Mouse (Mus musculus) midbrain, embryonic 14.5 days (tissue): ENCODE data around the gene Tmtc4. TPM values are rescaled to one million over a fixed set of nuclear protein-coding genes. Genes with fewer than 3 reads are reported as not detected.

Experiments
- ATAC-seq: fragments of 200-750 bp; cut with Nextera tagmentation; 2 replicates; pipeline ENCODE4 v1.8.0; 2017; ENCODE audit warnings: moderate number of reproducible peaks, moderate library complexity; ENCODE audit not compliant: low FRiP score, low TSS enrichment
- DNase-seq: peaks from one replicate; pipeline ENCODE4 v3.0.0-alpha.2; 2015
- H3K27ac ChIP-seq: fragments of 300-500 bp; sonication (generic); replicated peaks from 2 replicates; pipeline ENCODE4 v1.5.1; 2014; ENCODE audit warnings: mild to moderate bottlenecking, low read depth, low read length, moderate library complexity
- H3K27me3 ChIP-seq: fragments of 300-500 bp; sonication (generic); 2 replicates; pipeline ENCODE4 v1.6.1; 2014; ENCODE audit warnings: low read length, control low read depth, mixed read lengths; ENCODE audit not compliant: control insufficient read depth, insufficient read depth
- H3K36me3 ChIP-seq: fragments of 300-500 bp; sonication (generic); 2 replicates; pipeline ENCODE4 v1.6.1; 2014; ENCODE audit warnings: low read length, control low read depth; ENCODE audit not compliant: control insufficient read depth, insufficient read depth
- H3K4me1 ChIP-seq: fragments of 300-500 bp; sonication (generic); 2 replicates; pipeline ENCODE4 v1.6.1; 2014; ENCODE audit warnings: mild to moderate bottlenecking, antibody characterized with exemption, low read length, control low read depth; ENCODE audit not compliant: control insufficient read depth, insufficient read depth
- H3K4me2 ChIP-seq: fragments of 300-500 bp; sonication (generic); 2 replicates; pipeline ENCODE4 v1.6.1; 2014; ENCODE audit warnings: mild to moderate bottlenecking, low read length, moderate library complexity
- H3K4me3 ChIP-seq: fragments of 300-500 bp; sonication (generic); replicated peaks from 2 replicates; pipeline ENCODE4 v1.5.1; 2014; ENCODE audit warnings: low read depth, low read length
- H3K9ac ChIP-seq: fragments of 300-500 bp; sonication (generic); replicated peaks from 2 replicates; pipeline ENCODE4 v1.6.1; 2014; ENCODE audit warnings: mild to moderate bottlenecking, low read length, moderate library complexity
- H3K9me3 ChIP-seq: fragments of 300-500 bp; sonication (generic); 2 replicates; pipeline ENCODE4 v1.6.1; 2016; ENCODE audit warnings: low read length, control low read depth, mixed read lengths; ENCODE audit not compliant: control insufficient read depth
- WGBS: fragments of 180-500 bp; shearing (Covaris S2); extraction: QIAGEN DNeasy Blood & Tissue Kit; methylation state at CpG from one replicate; pipeline ENCODE4 v1.1.7; 2014; 5-methylcytosine and 5-hydroxymethylcytosine counted together
- polyA plus RNA-seq: library from polyadenylated mRNA; unstranded; fragments of >200 nt; fragmentation: Nextera tagmentation; extraction: Ambion mirVana; gene quantifications from 2 replicates; pipeline ENCODE4 v1.2.1, GENCODE M21; 2014

Gene Tmtc4
- polyA plus RNA-seq, 1 experiment from 2014 or later: 61.8 TPM

DNA sequence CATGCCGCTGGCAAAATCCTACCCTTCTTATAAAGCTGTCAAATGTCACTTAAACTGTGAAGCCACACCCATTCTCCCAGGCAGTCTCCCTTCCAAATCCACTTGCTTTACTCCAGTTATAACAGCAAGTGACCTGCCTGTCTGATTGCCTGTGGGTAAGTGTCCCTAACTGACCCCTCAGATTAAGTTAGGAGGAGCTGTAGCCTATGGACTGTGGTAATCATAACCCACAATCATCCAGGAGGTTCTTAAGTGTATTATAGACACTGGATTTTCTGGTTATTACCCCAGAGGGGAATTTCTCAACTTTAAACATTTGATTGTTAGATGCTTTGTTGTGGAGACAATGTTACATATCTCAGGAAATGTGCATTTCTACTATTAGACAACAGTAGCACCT, 31.3 kb downstream of the Tmtc4 start:
- Histone ChIP-seq H3K4me3 (no peak overlapping the region), H3K27ac (no peak overlapping the region), H3K27me3 (no peaks in the 10 kb centered on the region), H3K36me3 (peaks cover 13% of the 10 kb centered on the region; the same call in 1 of the 2 replicates), H3K9me3 (no peaks in the 10 kb centered on the region), H3K4me2 (no peak overlapping the region), H3K4me1 (no peaks in the 10 kb centered on the region), H3K9ac (no peak overlapping the region)
- ATAC-seq (no peak), DNase-seq (no peak)
- WGBS: 67% methylated on average over 1 of the region's 1 CpGs

DNA sequence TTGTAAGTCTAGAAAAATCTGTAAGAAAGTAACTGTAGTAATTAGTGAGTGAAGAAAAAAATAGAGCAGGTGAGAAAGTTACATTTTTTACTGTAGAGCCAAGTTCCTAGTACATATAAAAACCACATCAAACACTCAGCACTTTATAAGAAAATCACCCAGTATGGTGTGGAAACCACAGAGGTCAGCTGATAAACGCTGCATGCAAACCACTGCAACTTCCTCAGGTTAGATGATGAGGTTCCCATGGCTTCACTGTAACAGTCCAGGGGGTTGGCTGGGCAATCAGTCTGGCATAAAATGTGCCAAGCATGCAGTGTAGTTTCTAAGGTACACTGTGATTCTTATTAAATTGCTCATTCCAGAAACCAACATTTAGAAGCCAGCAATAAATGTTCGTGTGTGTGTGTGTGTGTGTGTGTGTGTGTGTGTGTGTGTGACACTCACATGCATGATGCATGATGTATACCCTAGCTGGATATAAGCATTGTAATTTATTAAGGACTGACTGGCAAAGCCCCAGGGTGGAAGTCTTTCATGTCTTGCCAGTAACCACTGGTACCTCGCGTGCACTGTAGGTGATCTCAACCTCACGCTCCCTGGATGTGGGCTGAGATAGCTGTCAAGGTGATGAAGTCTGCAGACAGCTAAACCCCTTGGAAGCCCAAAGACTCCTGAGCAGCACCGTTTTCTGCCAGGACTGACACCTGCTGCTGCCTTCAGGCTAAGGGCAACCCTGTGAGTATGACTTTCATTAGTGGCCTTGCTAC, 32.0 kb downstream of the Tmtc4 start:
- H3K4me3 ChIP-seq: no peak overlapping the region
- no peaks in the 10 kb centered on the region for H3K9me3 ChIP-seq
- 81% methylated on average over 6 of the region's 6 CpGs for WGBS
- no peaks in the 10 kb centered on the region for H3K27me3 ChIP-seq
- no peak for ATAC-seq
- no peak overlapping the region for H3K9ac ChIP-seq
- H3K4me2 ChIP-seq: no peak overlapping the region
- DNase-seq: no peak
- H3K36me3 ChIP-seq: peaks cover 17% of the 10 kb centered on the region; the same call in 1 of the 2 replicates
- no peaks in the 10 kb centered on the region for H3K4me1 ChIP-seq
- H3K27ac ChIP-seq: no peak overlapping the region

DNA sequence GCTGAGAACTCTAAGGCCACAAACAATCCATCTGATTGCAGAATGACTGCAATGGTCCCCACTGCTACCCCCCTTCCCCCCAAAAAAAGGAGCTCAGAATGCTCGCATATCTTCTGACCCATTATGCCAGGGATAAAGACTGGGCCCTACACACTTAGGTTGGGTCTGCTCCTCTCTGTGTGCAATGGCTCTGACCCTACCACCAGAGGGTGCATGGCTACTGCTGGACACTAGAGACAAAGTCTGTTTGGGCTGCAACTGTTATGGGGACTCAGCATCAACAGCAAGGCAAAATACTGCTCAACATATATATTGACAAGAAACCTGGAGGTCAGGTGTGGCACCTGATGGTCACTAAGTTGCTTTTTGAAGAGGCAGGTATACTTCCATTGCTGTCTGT, 32.9 kb downstream of the Tmtc4 start:
- Histone ChIP-seq H3K36me3 (peaks cover 19% of the 10 kb centered on the region; the same call in 1 of the 2 replicates), H3K9ac (no peak overlapping the region), H3K4me2 (no peak overlapping the region), H3K9me3 (no peaks in the 10 kb centered on the region), H3K4me3 (no peak overlapping the region), H3K27me3 (no peaks in the 10 kb centered on the region), H3K27ac (no peak overlapping the region), H3K4me1 (no peaks in the 10 kb centered on the region)
- ATAC-seq (no peak), DNase-seq (peak; percentile 7)
- 95% methylated on average over 1 of the region's 1 CpGs for WGBS

DNA sequence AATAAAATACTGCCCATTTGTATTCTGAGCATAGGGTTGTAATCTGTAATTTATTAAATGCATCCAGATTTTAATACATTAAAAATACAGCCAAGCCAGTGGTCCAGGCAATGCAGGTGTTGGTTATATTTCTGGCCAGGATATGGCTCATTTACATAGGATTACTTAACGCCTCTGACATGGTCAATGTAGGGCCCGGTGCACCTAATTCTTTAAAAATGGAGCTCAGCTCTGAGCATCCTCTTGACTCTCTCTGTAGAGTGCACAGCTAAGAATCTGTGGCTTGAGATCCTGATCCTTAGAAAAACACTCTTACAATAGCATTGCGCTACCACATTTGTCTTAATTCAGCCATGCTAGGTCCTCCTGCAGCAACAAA, 40.4 kb downstream of the Tmtc4 start:
- ATAC-seq (no peak), DNase-seq (no peak)
- Histone ChIP-seq H3K36me3 (peaks cover 37% of the 10 kb centered on the region), H3K9ac (no peak overlapping the region), H3K27me3 (no peaks in the 10 kb centered on the region), H3K9me3 (no peaks in the 10 kb centered on the region), H3K4me2 (no peak overlapping the region), H3K27ac (no peak overlapping the region), H3K4me1 (no peaks in the 10 kb centered on the region), H3K4me3 (no peak overlapping the region)
- WGBS: 78% methylated on average over 3 of the region's 3 CpGs

DNA sequence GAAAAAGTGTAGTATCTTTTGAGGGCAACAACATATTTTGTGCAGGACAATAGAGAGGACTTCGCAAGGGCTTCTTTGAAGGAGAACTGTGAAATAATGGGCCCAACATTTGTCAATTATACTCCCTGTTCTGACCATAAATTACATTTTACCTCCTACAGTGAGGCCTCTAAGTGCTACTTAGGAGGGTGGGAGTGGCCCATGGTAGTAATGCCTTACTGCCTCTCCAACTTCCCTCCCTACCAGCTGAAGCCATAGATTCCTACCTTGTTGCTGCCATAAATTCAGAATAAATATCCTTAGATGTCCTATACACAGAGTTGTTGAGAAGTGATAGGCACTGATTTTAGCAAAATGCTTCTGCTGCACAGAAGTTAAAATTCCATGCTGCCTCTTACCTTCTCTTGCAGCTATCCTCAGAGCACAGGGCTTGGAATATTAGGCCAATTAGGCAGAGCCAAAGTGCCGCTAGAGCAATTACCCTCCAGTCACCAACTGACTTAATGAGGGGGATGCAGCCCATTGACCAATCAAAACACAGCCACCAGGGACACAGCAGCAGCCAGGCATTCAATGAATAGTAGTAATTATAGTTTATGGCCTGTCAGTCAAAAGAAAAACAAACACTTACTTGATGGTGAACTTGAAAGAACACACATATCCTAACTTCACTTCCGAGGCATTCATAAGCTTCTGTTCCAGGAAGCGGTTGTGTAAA, 40.9 kb downstream of the Tmtc4 start:
- peaks cover 34% of the 10 kb centered on the region for H3K36me3 ChIP-seq
- no peaks in the 10 kb centered on the region for H3K27me3 ChIP-seq
- no peaks in the 10 kb centered on the region for H3K9me3 ChIP-seq
- H3K4me1 ChIP-seq: no peaks in the 10 kb centered on the region
- no peak overlapping the region for H3K27ac ChIP-seq
- ATAC-seq (no peak), DNase-seq (peak; percentile 30)
- 62% methylated on average over 4 of the region's 4 CpGs for WGBS
- H3K4me2 ChIP-seq: no peak overlapping the region
- H3K9ac ChIP-seq: no peak overlapping the region
- no peak overlapping the region for H3K4me3 ChIP-seq

DNA sequence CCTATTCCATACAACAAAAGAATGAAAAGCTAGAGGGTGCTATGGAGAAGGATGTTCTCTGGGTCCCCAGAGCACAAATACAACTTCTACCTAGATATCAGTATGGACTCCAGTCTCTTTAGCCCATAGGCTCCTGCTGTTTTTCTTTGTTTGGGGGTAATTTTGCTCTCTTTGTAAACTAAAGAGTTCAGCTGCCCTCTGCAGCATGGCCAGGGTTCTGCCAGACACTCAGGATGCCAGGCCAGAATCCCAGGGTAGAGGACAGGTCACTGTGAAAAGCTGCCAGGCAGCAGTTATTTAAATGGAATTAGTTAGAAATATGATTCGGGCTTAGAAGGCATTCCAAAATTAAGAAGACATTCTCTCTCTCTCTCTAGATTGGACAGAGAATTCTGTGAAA, 47.4 kb downstream of the Tmtc4 start:
- Histone ChIP-seq H3K9ac (no peak overlapping the region), H3K36me3 (peaks cover 35% of the 10 kb centered on the region), H3K4me1 (no peaks in the 10 kb centered on the region), H3K4me3 (no peak overlapping the region), H3K27ac (no peak overlapping the region), H3K9me3 (no peaks in the 10 kb centered on the region), H3K4me2 (no peak overlapping the region), H3K27me3 (no peaks in the 10 kb centered on the region)
- 85% methylated on average over 1 of the region's 1 CpGs for WGBS
- ATAC-seq (no peak), DNase-seq (no peak)

DNA sequence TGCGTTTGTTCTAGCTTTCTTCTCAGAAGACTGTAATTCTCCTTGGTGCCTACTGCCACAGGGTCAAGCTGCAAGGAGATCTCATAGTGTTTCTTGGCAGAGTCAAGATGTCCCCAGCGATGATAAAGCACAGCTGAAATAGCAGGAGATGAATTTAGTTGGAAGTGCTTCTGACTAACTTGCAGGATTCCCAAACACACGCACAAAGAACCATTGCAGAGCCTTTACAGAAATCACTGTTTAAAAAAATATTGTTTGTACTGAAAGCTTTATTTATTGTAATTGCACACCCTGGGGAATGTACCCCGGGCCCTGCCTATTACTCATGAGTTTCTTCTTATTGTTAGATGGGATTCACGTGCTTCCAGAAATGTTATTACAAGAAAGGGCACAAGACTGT, 63.8 kb downstream of the Tmtc4 start:
- WGBS: 88% methylated on average over 5 of the region's 5 CpGs
- no peak overlapping the region for H3K4me3 ChIP-seq
- H3K27ac ChIP-seq: no peak overlapping the region
- DNase-seq (no peak), ATAC-seq (no peak)
- no peak overlapping the region for H3K9ac ChIP-seq
- H3K36me3 ChIP-seq: peaks cover 8% of the 10 kb centered on the region
- no peak overlapping the region for H3K4me2 ChIP-seq
- no peaks in the 10 kb centered on the region for H3K4me1 ChIP-seq
- no peaks in the 10 kb centered on the region for H3K9me3 ChIP-seq
- H3K27me3 ChIP-seq: no peaks in the 10 kb centered on the region

DNA sequence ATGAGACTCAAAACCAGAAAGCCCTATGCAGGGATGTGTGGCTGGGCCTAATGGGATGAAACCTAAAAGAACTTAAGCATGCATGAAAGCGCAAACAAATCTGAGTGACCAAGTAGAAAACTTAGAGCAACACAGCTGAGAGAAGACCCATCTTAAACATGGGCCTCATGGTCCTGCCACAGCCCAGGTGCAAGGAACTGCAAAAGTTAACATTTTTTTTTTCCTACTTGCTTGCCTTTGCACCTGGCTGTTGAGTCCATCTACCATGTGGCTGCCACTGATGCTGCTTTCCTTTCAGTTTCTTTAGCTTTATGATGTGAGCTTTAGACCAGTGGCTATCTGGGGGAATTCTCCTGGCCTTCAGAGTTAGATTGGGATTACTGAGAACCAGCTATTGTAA, 66.2 kb downstream of the Tmtc4 start:
- 0 out of 2 replicates have a peak, but pooled peaks cover 7% of the 10 kb centered on the region for H3K4me1 ChIP-seq
- 95% methylated on average over 1 of the region's 1 CpGs for WGBS
- H3K4me2 ChIP-seq: no peak overlapping the region
- no peak overlapping the region for H3K4me3 ChIP-seq
- H3K9me3 ChIP-seq: no peaks in the 10 kb centered on the region
- ATAC-seq (no peak), DNase-seq (no peak)
- peaks cover 13% of the 10 kb centered on the region for H3K27me3 ChIP-seq
- no peak overlapping the region for H3K9ac ChIP-seq
- H3K36me3 ChIP-seq: peaks cover 8% of the 10 kb centered on the region
- H3K27ac ChIP-seq: no peak overlapping the region

DNA sequence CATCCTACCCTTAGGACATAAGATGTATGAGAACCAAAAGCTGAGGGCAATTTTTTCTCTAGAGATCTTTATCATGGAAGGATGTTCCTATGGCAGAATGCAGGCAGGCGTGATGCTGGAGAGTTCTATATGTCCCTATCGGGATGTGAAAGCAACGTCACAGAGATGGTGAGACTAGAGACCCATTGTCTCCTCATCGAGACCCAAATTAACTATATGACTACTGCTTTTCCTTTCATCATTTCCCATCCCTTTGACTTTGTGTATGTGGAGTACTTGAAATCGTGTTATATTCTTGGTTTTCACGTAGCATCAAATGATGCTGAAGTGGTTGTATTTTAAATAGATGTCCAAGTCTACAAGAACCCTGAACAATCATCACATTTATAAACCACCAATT, 70.2 kb downstream of the Tmtc4 start, which contains the start of gene Ggact:
Gene Ggact, minus strand, starts transcription at position 101 of the 400 bp plus-strand sequence.
- Histone ChIP-seq H3K27me3 (peaks cover 21% of the 10 kb centered on the region), H3K4me2 (peak within 1 kb of the TSS; percentile 99), H3K27ac (no peak within 1 kb of the TSS), H3K36me3 (no peaks in the 10 kb centered on the region), H3K4me1 (0 out of 2 replicates have a peak, but pooled peaks cover 10% of the 10 kb centered on the region), H3K9ac (peak within 1 kb of the TSS; percentile 52), H3K9me3 (peaks cover 3% of the 10 kb centered on the region; the same call in 1 of the 2 replicates), H3K4me3 (peak within 1 kb of the TSS; percentile 60)
- ATAC-seq (no peak), DNase-seq (no peak)
- WGBS: 74% methylated on average over 6 of the region's 6 CpGs
